Mouse (Mus musculus): ENCODE measurements at regions not wholly inside any gene's neighbourhood (a gene's known extent, or its start where the extent isn't known, plus 50 kb on each side); places are given as distances from the start of the nearest gene placed in this dataset.
"Not testable (repeated sequence)": the region's sequence is repeated elsewhere in the genome, so short reads cannot be mapped to it uniquely, and the experiment has no call there.

GRCm38 (mm10) chr4:18620361-18620760 is 984.9 kb upstream of the Gm12353 start:
- DNase-seq = no peak

GRCm38 (mm10) chr4:18639035-18639434 is 966.2 kb upstream of the Gm12353 start:
- DNase-seq = no peak

GRCm38 (mm10) chr4:18649153-18649552 is 956.1 kb upstream of the Gm12353 start:
- peak; percentile 47 for DNase-seq

GRCm38 (mm10) chr4:18685891-18686544 is 919.2 kb upstream of the Gm12353 start:
- DNase-seq = no peak

GRCm38 (mm10) chr4:18694076-18694475 is 911.2 kb upstream of the Gm12353 start:
- peak; percentile 30 for DNase-seq

- DNase-seq = no peak
Measured at GRCm38 (mm10) chr4:18696246-18696645, 909.0 kb upstream of the Gm12353 start.

- peak; percentile 52 for DNase-seq
Measured at GRCm38 (mm10) chr4:18744241-18744640, 861.0 kb upstream of the Gm12353 start.

- DNase-seq = peak; percentile 29
Measured at GRCm38 (mm10) chr4:18788398-18788797, 816.9 kb upstream of the Gm12353 start.

GRCm38 (mm10) chr4:18795740-18796394 is 809.4 kb upstream of the Gm12353 start:
- DNase-seq = peak; percentile 24

GRCm38 (mm10) chr4:18796395-18796740 is 808.9 kb upstream of the Gm12353 start:
- no peak for DNase-seq

- not testable (repeated sequence) for DNase-seq
Measured at GRCm38 (mm10) chr4:18803109-18803508, 802.1 kb upstream of the Gm12353 start.

All from embryo, embryonic 11 days (tissue).